Mouse (Mus musculus) telencephalon, adult 2 months (tissue): Measurements from ENCODE around the gene Mbd3.

Experiments
- DNase-seq: peaks from one replicate; pipeline ENCODE4 v3.0.0-alpha.2; 2011; ENCODE audit warnings: low read depth, low spot score

The Mbd3 gene

DNA sequence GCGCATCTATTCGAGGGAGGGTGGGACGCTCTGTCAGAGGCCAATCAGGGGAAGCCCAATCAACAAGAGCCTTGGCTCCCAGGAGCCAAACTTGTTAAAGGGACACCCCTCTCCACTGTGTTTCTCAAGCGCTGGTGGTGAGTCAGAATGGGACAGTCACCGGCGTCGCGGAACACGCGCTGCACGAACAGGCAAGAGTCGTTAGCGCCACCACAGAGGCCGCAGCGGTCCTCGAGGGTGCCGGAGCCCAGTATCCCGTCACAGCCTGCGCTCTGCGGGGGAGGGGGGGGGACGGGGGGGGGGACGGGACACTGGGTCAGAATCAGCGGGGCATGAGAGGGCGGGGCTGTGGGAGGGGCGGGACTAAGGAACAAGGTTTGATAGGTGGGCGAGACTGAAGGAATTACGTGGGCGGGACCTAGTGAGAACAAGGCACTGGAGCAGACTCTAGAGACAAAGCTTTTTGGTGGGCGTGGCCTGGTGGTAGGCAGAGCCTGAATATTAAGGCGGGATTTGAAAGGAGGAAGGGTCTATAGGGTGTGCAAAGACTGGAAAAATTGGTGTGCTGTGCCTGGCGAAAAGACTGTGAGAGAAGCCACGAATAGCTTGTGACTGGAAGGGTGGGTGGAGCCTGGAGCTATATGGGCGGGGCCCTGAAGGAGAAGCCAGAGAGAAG, 56.5 kb downstream of the Mbd3 start:
- DNase-seq: no peak
